Mouse (Mus musculus) small intestine, adult 2 months (tissue): ENCODE measurements at regions not wholly inside any gene's neighbourhood (a gene's known extent, or its start where the extent isn't known, plus 50 kb on each side); places are given as distances from the start of the nearest gene placed in this dataset.

Experiments
- CTCF ChIP-seq: fragments of 200-500 bp; IDR thresholded peaks from 2 replicates; pipeline ENCODE4 v1.5.1; 2012; ENCODE audit warnings: low read depth, mild to moderate bottlenecking, control low read depth, inconsistent platforms, low read length, moderate library complexity, mixed read lengths; ENCODE audit not compliant: insufficient replicate concordance, insufficient read length; ENCODE audit errors: extremely low read depth
- POLR2A ChIP-seq: fragments of 200-500 bp; IDR thresholded peaks from 2 replicates; pipeline ENCODE4 v1.6.1; 2012; ENCODE audit warnings: low read depth, mild to moderate bottlenecking, control low read depth, inconsistent platforms, low read length, moderate library complexity

- TF ChIP-seq POLR2A (no peak), CTCF (no peak)
Observed at GRCm38 (mm10) chr15:31979961-31980360, 197.1 kb upstream of the Tas2r119 start.
